Mouse (Mus musculus): ENCODE results near the gene Tmem219.

- TF ChIP-seq POLR2A (IDR thresholded peaks at IDR 0.05; ENCODE audit: control insufficient read depth, extremely low read depth, insufficient read depth, low read length, poor library complexity) (no peak), CTCF (IDR thresholded peaks at IDR 0.05; ENCODE audit: borderline replicate concordance, control insufficient read depth, extremely low read depth, insufficient read depth, low read length, poor library complexity) (no peak)
These were observed 73.9 kb downstream of the Tmem219 start for GRCm38 (mm10) chr7:126848794-126849193.
